Mouse (Mus musculus) heart, embryonic 16.5 days (tissue): ENCODE measurements around the gene 2610301B20Rik. TPM values are rescaled to one million over a fixed set of nuclear protein-coding genes. Genes with fewer than 3 reads are reported as not detected.

Source experiments
- ATAC-seq: fragments of 200-750 bp; cut with Nextera tagmentation; replicated peaks from 2 replicates; pipeline ENCODE4 v1.8.0; 2017; ENCODE audit warnings: moderate number of reproducible peaks; ENCODE audit not compliant: insufficient read depth, low FRiP score; ENCODE audit errors: extremely low read depth
- H3K27ac ChIP-seq: fragments of 300-500 bp; sonication (generic); 2 replicates; pipeline ENCODE4 v1.5.1; 2014; ENCODE audit warnings: mild to moderate bottlenecking, low read length, control low read depth, moderate library complexity
- H3K27me3 ChIP-seq: fragments of 300-500 bp; sonication (generic); 2 replicates; pipeline ENCODE4 v1.6.1; 2014; ENCODE audit warnings: low read length, mixed read lengths; ENCODE audit not compliant: control insufficient read depth, insufficient read depth
- H3K36me3 ChIP-seq: fragments of 300-500 bp; sonication (generic); 2 replicates; pipeline ENCODE4 v1.6.1; 2014; ENCODE audit not compliant: control insufficient read depth, insufficient read depth
- H3K4me1 ChIP-seq: fragments of 300-500 bp; sonication (generic); 2 replicates; pipeline ENCODE4 v1.6.1; 2014; ENCODE audit warnings: low read length, mixed read lengths; ENCODE audit not compliant: control insufficient read depth, insufficient read depth
- H3K4me2 ChIP-seq: fragments of 300-500 bp; sonication (generic); 2 replicates; pipeline ENCODE4 v1.6.1; 2014; ENCODE audit warnings: low read depth, mild to moderate bottlenecking, control low read depth, low read length
- H3K4me3 ChIP-seq: fragments of 300-500 bp; sonication (generic); 2 replicates; pipeline ENCODE4 v1.5.1; 2014; ENCODE audit warnings: mild to moderate bottlenecking, control low read depth, low read length
- H3K9ac ChIP-seq: fragments of 300-500 bp; sonication (generic); 2 replicates; pipeline ENCODE4 v1.6.1; 2014; ENCODE audit warnings: low read length, control low read depth
- H3K9me3 ChIP-seq: fragments of 300-500 bp; sonication (generic); replicated peaks from 2 replicates; pipeline ENCODE4 v1.6.1; 2016; ENCODE audit warnings: low read length; ENCODE audit not compliant: control insufficient read depth
- WGBS: fragments of 180-500 bp; shearing (Covaris S2); extraction: QIAGEN DNeasy Blood & Tissue Kit; methylation state at CpG from one replicate; pipeline ENCODE4 v1.1.7; 2014; 5-methylcytosine and 5-hydroxymethylcytosine counted together
- polyA plus RNA-seq: library from polyadenylated mRNA; unstranded; fragments of >200 nt; fragmentation: Nextera tagmentation; extraction: Ambion mirVana; gene quantifications from 2 replicates; pipeline ENCODE4 v1.2.1, GENCODE M21; 2015

The 2610301B20Rik gene
- polyA plus RNA-seq, 1 experiment from 2014 or later = 25.2 TPM

GRCm38 (mm10) chr4:10915271-10915670 lies 41.0 kb downstream of the 2610301B20Rik start:
- no peak overlapping the region for H3K9ac ChIP-seq
- no peak overlapping the region for H3K27ac ChIP-seq
- no peaks in the 10 kb centered on the region for H3K27me3 ChIP-seq
- no peak for ATAC-seq
- WGBS = 76% methylated on average over 3 of the region's 3 CpGs
- H3K36me3 ChIP-seq = no peaks in the 10 kb centered on the region
- peaks cover 14% of the 10 kb centered on the region for H3K4me1 ChIP-seq
- no peak overlapping the region for H3K4me2 ChIP-seq
- 0 out of 2 replicates have a peak, but pooled peaks cover 2% of the 10 kb centered on the region for H3K9me3 ChIP-seq
- H3K4me3 ChIP-seq = no peak overlapping the region

- Histone ChIP-seq H3K9ac (no peak overlapping the region), H3K4me2 (no peak overlapping the region; the same call in 1 of the 2 replicates), H3K27ac (peak overlapping the region; percentile 45; the same call in 1 of the 2 replicates), H3K27me3 (no peaks in the 10 kb centered on the region), H3K9me3 (no peaks in the 10 kb centered on the region), H3K4me3 (no peak overlapping the region), H3K4me1 (peaks cover 19% of the 10 kb centered on the region), H3K36me3 (no peaks in the 10 kb centered on the region)
- ATAC-seq = no peak
- 48% methylated on average over 8 of the region's 8 CpGs for WGBS
Measured at GRCm38 (mm10) chr4:10918402-10918801, 44.1 kb downstream of the 2610301B20Rik start.

- Histone ChIP-seq H3K36me3 (no peaks in the 10 kb centered on the region), H3K9me3 (no peaks in the 10 kb centered on the region), H3K4me2 (no peak overlapping the region), H3K4me3 (no peak overlapping the region), H3K27me3 (no peaks in the 10 kb centered on the region), H3K9ac (no peak overlapping the region), H3K4me1 (peaks cover 20% of the 10 kb centered on the region), H3K27ac (peak overlapping the region; percentile 45; the same call in 1 of the 2 replicates)
- 37% methylated on average over 5 of the region's 5 CpGs for WGBS
- peak; percentile 38 for ATAC-seq
Measured at GRCm38 (mm10) chr4:10919097-10919496, 44.8 kb downstream of the 2610301B20Rik start.

- 83% methylated on average over 3 of the region's 3 CpGs for WGBS
- Histone ChIP-seq H3K4me3 (no peak overlapping the region), H3K4me1 (peaks cover 20% of the 10 kb centered on the region), H3K4me2 (no peak overlapping the region), H3K9ac (no peak overlapping the region), H3K27ac (peak overlapping the region; percentile 45; the same call in 1 of the 2 replicates), H3K9me3 (no peaks in the 10 kb centered on the region), H3K36me3 (no peaks in the 10 kb centered on the region), H3K27me3 (no peaks in the 10 kb centered on the region)
- ATAC-seq = no peak
Measured at GRCm38 (mm10) chr4:10919530-10919929, 45.2 kb downstream of the 2610301B20Rik start.

- WGBS = 88% methylated on average over 6 of the region's 6 CpGs
- no peak overlapping the region for H3K27ac ChIP-seq
- no peaks in the 10 kb centered on the region for H3K27me3 ChIP-seq
Measured at GRCm38 (mm10) chr4:10919987-10920386, 45.7 kb downstream of the 2610301B20Rik start.

GRCm38 (mm10) chr4:10920622-10921021 lies 46.3 kb downstream of the 2610301B20Rik start:
- 83% methylated on average over 6 of the region's 6 CpGs for WGBS

More at GRCm38 (mm10) chr4:10919987-10920386, 45.7 kb downstream of the 2610301B20Rik start:
- Histone ChIP-seq H3K9ac (no peak overlapping the region), H3K4me3 (no peak overlapping the region), H3K9me3 (no peaks in the 10 kb centered on the region), H3K4me1 (peaks cover 20% of the 10 kb centered on the region), H3K36me3 (no peaks in the 10 kb centered on the region), H3K4me2 (no peak overlapping the region)
- no peak for ATAC-seq

GRCm38 (mm10) chr4:10923180-10923579 lies 48.9 kb downstream of the 2610301B20Rik start:
- H3K36me3 ChIP-seq = no peaks in the 10 kb centered on the region
- H3K27ac ChIP-seq = no peak overlapping the region
- H3K27me3 ChIP-seq = no peaks in the 10 kb centered on the region
- 30% methylated on average over 6 of the region's 6 CpGs for WGBS
- no peak overlapping the region for H3K9ac ChIP-seq
- peaks cover 18% of the 10 kb centered on the region for H3K4me1 ChIP-seq
- H3K4me2 ChIP-seq = no peak overlapping the region
- no peak for ATAC-seq
- no peaks in the 10 kb centered on the region for H3K9me3 ChIP-seq
- no peak overlapping the region for H3K4me3 ChIP-seq

More at GRCm38 (mm10) chr4:10920622-10921021, 46.3 kb downstream of the 2610301B20Rik start:
- H3K9ac ChIP-seq = no peak overlapping the region
- H3K4me1 ChIP-seq = peaks cover 20% of the 10 kb centered on the region
- H3K4me3 ChIP-seq = no peak overlapping the region
- no peak overlapping the region for H3K27ac ChIP-seq
- no peaks in the 10 kb centered on the region for H3K9me3 ChIP-seq
- no peak for ATAC-seq
- H3K27me3 ChIP-seq = no peaks in the 10 kb centered on the region
- no peak overlapping the region for H3K4me2 ChIP-seq
- H3K36me3 ChIP-seq = no peaks in the 10 kb centered on the region

- no peaks in the 10 kb centered on the region for H3K27me3 ChIP-seq
- no peak for ATAC-seq
- no peak overlapping the region for H3K27ac ChIP-seq
- peaks cover 9% of the 10 kb centered on the region; the same call in 1 of the 2 replicates for H3K4me1 ChIP-seq
- no peaks in the 10 kb centered on the region for H3K9me3 ChIP-seq
- H3K36me3 ChIP-seq = no peaks in the 10 kb centered on the region
- no peak overlapping the region for H3K4me2 ChIP-seq
- H3K9ac ChIP-seq = no peak overlapping the region
- no peak overlapping the region for H3K4me3 ChIP-seq
- 74% methylated on average over 2 of the region's 2 CpGs for WGBS
Measured at GRCm38 (mm10) chr4:10924140-10924539, 49.8 kb downstream of the 2610301B20Rik start.

- H3K27me3 ChIP-seq = no peaks in the 10 kb centered on the region
- no peak overlapping the region for H3K9ac ChIP-seq
- H3K4me3 ChIP-seq = no peak overlapping the region
- no peak overlapping the region for H3K27ac ChIP-seq
- no peak for ATAC-seq
- no peaks in the 10 kb centered on the region for H3K36me3 ChIP-seq
- H3K4me2 ChIP-seq = no peak overlapping the region
- 88% methylated on average over 5 of the region's 5 CpGs for WGBS
- H3K4me1 ChIP-seq = 0 out of 2 replicates have a peak, but pooled peaks cover 6% of the 10 kb centered on the region
- no peaks in the 10 kb centered on the region for H3K9me3 ChIP-seq
Measured at GRCm38 (mm10) chr4:10924541-10924940, 50.2 kb downstream of the 2610301B20Rik start.
